Mouse (Mus musculus) midbrain, embryonic 12.5 days (tissue): ENCODE data around the gene Cd151. TPM values are rescaled to one million over a fixed set of nuclear protein-coding genes. Genes with fewer than 3 reads are reported as not detected.

Source experiments
- polyA plus RNA-seq: library from polyadenylated mRNA; unstranded; fragments of >200 nt; fragmentation: Nextera tagmentation; extraction: Ambion mirVana; gene quantifications from 2 replicates; pipeline ENCODE4 v1.2.1, GENCODE M21; 2016

The Cd151 gene
- polyA plus RNA-seq, 1 experiment from 2014 or later: 15.6 TPM

Other genes starting within 250 kb of the Cd151 start
- 107 and 112 TPM in 2 replicates for gene Phrf1, start 238.6 kb upstream of the Cd151 start, polyA plus RNA-seq
- gene Irf7, start 200.9 kb upstream of the Cd151 start, polyA plus RNA-seq: 0.81 and 0.84 TPM in 2 replicates
- not detected in 2 replicates for gene Cdhr5, start 190.6 kb upstream of the Cd151 start, polyA plus RNA-seq
- gene Sct, start 188.3 kb upstream of the Cd151 start, polyA plus RNA-seq: 0.64 and 1.3 TPM in 2 replicates
- gene Drd4, start 175.4 kb upstream of the Cd151 start, polyA plus RNA-seq: 0.39 and 0.68 TPM in 2 replicates
- gene Deaf1, start 139.7 kb upstream of the Cd151 start, polyA plus RNA-seq: 85.9 and 88.3 TPM in 2 replicates
- gene Tmem80, start 139.7 kb upstream of the Cd151 start, polyA plus RNA-seq: 64.9 and 68.9 TPM in 2 replicates
- gene Eps8l2, start 128.5 kb upstream of the Cd151 start, polyA plus RNA-seq: 0.86 and 1.4 TPM in 2 replicates
- 362 and 364 TPM in 2 replicates for gene Taldo1, start 75.2 kb upstream of the Cd151 start, polyA plus RNA-seq
- 47.0 and 48.2 TPM in 2 replicates for gene Gatd1, start 53.3 kb upstream of the Cd151 start, polyA plus RNA-seq
- 19.3 and 22.7 TPM in 2 replicates for gene Cend1, start 37.9 kb upstream of the Cd151 start, polyA plus RNA-seq
- gene Slc25a22, start 29.5 kb upstream of the Cd151 start, polyA plus RNA-seq: 52.6 and 52.7 TPM in 2 replicates
- gene Pidd1, start 23.4 kb upstream of the Cd151 start, polyA plus RNA-seq: 9.6 and 12.3 TPM in 2 replicates
- gene Rplp2, start 20.0 kb upstream of the Cd151 start, polyA plus RNA-seq: 884 and 899 TPM in 2 replicates
- 15.6 and 18.3 TPM in 2 replicates for gene Pnpla2, start 12.2 kb upstream of the Cd151 start, polyA plus RNA-seq
- 5.4 and 6.0 TPM in 2 replicates for gene Cracr2b, start 6.3 kb upstream of the Cd151 start, polyA plus RNA-seq
- gene Polr2l, start 7.7 kb downstream of the Cd151 start, polyA plus RNA-seq: 73.8 and 75.0 TPM in 2 replicates
- gene Tspan4, start 7.8 kb downstream of the Cd151 start, polyA plus RNA-seq: 25.3 and 32.6 TPM in 2 replicates
- gene Chid1, start 72.5 kb downstream of the Cd151 start, polyA plus RNA-seq: 29.3 and 30.2 TPM in 2 replicates
- 109 and 113 TPM in 2 replicates for gene Ap2a2, start 94.8 kb downstream of the Cd151 start, polyA plus RNA-seq
- gene Muc6, start 187.9 kb downstream of the Cd151 start, polyA plus RNA-seq: 0.08 and 0.15 TPM in 2 replicates
- gene Muc2, start 222.9 kb downstream of the Cd151 start, polyA plus RNA-seq: 0.18 TPM in 1 of 2 replicates, not detected in the other